Mouse (Mus musculus) ES-CJ7 (cell line): ENCODE measurements around the gene Ptprc.

Experiments used
- DNase-seq: peaks from one replicate; pipeline ENCODE4 v3.0.0; 2011; ENCODE audit warnings: low read depth, low spot score

The Ptprc gene

DNA sequence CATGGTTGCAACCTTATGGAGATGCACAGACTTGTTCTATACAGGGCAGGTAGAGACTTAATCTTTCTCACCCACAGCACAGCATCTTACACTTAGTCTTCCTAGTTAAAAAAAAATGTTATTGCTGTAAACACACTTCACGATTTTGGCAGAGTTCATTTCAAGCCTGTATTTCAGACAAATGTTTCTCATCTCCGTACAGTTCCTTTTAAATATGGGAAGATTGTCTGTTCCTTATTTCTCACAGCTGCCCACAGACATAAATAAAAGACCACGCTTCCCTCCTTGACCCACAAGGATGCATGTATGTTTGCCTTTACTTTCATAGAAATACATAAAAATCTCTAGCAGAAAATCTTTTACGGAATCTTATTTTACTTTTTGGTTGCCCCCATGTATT lies 22.4 kb downstream of the Ptprc start:
- DNase-seq: no peak

DNA sequence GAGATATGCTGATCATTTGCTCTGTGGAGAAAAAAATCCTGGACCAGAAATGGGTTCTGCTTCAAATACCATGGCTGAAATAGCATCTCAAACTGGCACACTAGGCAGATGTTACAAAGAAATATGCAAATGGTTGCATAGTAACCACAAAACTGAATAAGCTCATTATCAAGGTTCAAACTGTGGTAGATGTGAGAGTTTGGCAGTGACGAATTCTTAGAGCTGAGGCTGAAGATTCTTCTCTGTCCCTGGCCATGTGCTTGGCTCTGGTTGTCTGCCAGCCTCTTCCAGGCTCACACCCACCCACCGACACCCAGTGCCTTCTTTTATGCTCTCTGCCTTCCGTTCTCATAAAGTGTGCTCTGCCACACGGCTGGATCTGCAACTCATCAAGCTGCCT lies 26.7 kb downstream of the Ptprc start:
- DNase-seq: no peak

DNA sequence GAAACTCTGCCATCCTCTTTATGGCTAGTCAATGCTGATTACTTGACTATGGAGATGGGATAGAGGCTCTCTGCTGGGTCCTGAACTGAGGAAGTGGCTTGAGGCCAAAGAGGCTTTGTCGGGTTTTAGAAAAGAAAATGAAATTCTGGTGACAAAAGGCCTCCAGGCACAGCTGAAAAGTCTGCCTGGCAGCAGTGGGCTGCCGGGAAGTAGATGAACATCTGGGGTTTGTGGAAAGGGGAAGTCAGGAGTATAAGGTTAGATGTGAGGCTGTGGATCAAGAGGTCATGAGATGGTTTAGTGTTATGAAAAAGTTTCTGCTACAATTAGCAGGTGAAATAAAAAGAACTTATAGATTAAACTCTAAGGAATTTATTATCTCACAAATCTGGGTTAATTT lies 29.9 kb downstream of the Ptprc start:
- no peak for DNase-seq

DNA sequence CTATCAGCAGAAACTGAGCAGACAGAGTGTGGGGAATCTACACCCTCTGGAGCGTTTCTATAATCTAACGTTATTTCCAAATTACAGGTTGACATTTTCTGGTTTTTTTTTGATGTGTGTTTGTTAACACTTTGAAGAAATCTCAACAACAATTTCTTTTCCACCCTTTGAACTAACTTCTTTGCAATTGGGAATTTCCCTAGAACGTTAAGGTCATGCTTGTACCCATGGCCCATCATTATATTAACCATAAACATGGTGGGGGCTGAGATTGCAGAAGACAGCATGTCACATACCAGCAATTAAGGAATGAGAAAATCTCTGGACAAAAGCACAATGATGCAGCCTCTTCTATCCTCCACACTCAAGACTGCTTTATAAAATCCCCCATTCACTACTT lies 30.4 kb downstream of the Ptprc start:
- DNase-seq: no peak

DNA sequence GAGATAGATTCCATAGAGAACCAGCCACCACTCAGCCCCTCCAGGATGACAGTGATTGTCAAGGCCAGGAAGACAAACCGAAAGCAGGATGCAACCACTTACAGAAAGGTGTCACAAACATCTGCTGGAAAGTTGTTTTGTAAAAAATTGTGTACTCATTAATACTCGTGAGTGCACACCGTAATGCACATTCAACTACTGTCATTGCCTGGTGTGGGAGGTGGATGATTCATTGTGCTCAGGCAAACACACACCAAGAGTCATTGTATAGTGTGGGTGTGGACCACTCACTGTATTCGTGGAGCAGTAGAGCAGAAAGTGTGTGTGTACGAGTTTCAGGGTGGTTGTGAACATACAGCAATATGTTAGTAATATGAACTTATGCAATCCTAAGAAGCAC lies 31.1 kb downstream of the Ptprc start:
- no peak for DNase-seq

DNA sequence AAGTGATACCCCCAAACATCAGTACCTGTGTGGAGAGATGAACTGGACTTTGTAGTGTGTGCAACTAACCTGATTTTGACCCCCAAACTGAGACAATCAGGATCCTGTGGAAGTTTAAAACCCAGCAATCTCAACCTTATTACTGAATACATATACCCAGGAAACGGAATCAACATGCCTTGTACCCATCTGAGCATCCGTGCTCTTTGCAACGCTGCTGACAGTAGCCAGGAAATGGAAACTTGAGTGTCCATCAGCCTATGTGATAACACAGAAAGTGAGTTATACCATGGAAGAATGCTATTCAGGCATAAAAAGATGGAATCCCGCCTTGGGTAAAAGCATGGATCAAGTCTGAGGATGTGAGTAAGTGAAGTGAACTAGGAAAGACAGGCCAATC lies 34.7 kb downstream of the Ptprc start:
- DNase-seq: no peak

DNA sequence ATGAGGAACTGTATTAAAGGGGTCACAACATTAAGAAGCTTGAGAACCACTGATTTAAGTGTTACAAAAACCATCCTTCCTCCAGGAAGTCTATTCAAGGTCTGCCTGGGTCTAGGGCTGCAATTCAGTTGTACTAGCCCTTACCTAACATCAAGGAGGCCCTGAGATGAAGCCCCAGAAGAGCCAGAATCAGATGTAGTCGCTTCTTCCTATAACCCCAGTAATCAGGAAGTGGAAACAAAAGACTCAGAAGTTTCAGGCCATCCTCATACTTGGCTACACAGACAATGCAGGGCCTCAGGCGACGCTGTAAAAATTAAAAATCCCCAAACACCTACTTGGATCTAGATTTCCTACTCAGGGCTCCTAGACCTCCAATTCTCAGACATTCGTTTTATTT lies 37.8 kb downstream of the Ptprc start:
- no peak for DNase-seq

DNA sequence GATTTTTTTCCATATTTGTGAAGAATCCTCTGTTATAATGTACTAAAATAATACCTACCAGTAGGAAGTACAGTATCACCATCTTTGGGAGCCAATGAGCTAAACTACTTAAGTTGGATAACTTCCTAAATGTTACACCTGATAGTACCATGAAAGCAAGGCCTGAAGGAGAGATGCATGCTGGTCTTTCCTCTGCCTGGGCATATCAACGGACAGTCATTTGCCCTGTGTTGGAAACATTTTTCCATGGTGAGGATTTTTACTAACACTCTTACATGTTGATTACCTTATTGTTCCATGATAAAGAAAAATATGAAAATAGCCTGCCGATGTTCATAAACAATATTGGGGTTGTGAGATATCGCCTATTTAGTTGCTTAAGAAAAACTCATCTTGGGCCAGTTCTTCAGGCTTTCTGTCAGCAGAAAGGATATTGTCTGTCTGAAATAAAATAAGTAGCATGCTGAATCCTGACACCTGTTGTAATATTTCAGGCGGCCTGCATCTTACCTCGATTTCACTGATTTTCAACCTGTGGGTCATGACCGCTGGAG lies 38.4 kb downstream of the Ptprc start:
- no peak for DNase-seq

DNA sequence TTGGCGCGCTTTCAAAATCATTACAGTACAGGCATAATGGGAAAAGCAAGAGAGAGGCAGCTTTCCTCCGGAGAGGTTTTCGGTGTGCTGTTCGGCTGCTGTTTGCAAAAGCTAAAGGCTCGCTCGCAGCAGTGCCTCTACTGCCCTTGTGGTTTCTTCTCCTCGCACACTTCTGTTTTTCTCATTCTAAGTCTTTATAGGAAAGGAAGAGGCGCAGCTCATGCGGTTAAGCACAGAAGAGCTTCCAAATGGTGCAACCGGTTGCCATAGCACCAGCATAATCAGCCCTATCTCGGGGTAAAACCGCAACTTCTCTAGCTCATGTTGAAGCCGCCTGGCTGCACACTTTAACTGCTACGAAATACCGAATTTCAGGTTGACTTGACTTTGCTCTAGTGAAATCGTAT lies 39.1 kb downstream of the Ptprc start:
- DNase-seq: no peak

DNA sequence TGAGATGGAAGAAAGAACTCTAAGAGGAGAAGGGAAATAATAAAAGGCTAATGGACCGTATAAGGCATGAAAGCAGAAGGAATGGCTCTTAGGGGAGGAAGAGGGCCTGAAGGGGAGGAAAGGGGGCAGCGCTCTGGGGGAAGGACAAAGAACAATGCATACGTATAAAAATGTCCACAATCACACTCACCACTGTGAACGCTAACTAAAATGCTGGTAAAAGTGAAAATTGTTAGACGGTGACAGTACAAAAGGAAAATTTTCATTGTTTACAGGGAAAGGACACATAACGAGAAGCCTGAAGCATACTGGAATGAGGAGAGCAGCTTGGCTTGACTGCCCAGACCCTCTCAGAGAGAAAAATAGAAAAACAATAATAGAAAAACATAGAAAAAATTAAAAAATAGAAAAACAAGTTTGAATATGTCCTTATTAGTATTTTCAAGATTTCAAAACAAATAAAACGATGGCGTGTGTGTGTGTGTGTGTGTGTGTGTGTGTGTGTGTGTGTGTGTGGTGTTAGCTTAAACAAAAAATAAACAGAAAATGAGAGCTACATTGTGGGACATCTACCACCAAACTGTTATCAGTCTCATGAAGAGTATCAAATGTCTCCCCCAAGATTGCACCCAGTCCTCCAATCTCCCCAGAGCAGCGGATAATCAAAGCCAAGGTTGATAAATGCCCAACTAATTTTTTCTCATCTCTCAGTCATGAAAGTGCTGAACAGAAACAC lies 39.7 kb downstream of the Ptprc start:
- no peak for DNase-seq

DNA sequence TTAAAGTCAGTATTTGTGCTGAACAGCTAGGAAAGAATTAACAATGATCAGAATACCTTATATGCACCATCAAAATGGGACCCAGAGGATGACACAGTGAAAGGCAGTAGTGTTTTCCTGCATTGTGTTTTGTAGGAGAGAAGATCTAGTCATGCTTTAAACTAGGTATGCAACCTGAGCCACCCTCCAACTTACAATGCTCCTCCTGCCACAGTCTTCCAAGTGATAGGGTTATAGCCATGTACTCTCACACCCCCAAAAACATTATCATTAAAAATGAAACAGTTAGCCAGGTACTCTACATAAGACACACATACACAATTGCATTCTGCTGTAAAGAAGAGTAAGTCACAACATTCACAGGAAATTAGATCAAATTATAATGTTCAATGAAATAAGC lies 40.4 kb downstream of the Ptprc start:
- DNase-seq: no peak

DNA sequence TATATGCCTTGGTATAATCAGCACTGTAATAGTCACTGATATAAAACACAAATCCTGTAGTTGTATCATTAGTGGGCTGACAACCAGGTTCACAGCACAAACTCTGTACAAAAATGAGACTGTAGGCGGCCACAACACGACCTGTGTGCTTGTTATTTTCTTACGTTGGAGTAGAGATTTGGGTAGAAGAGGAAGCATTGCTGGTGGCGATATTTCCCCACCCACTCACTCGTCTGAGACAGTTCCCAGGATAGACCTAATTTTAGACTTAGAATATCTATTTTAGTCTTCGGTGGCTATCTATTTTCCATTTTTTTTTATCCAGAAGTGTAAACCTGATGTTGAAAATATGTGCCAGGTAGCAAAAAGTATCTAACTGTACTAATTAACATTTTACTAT lies 41.2 kb downstream of the Ptprc start:
- DNase-seq: no peak

DNA sequence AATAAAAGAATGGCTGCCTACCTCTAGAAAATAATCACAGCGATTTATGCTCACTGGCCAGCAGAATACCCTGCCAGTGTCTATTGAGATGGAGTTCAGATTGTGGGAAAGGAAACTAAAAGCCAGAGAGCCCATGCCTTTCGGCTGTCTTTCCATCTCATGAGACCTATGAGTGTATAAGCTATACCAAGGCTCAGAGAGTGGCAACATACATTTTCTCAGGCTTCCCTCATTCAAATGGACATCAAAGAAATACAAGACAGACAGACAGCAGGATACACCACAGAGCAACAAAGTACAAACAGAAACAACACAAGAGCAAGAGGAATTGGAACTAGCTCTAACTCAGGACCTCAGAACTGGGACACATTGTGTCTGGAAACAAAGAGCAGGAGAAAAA lies 43.8 kb downstream of the Ptprc start:
- no peak for DNase-seq

DNA sequence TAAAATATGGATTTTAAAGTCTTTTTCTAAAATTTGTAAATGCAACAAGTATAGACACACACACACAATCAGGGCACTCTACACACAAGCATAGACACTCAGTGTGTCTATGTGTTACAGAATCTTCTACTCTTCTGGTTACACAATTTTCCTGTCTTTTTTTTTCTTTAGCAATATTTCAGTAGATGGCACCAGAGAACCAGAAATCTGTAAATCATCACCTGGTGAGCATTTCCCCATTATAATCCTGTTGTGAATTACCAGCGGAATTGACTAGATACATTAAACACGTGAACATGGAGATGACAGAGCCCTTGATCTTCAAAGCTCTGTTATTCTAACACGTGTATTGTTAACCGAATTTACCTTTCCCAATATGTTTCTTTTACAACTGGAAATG lies 45.4 kb downstream of the Ptprc start:
- no peak for DNase-seq

DNA sequence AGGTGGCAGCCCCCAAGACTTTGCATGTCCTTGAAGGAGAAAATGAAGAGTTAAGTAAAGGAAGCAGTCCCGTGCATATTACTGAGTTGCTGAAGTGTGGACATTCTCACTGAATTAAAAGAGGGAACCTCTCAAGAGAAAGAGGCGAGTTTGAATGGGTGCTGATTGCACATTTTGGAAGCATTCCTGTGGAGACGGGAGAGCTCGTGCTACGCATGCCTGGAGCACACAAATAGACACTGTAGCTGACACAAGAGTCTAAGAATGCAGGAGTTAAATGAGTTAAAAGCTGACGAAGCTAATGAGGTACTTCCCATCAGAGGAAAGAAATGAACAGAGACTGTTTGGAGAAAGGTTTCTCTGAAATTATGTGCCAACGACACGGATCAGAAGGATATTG lies 48.7 kb downstream of the Ptprc start:
- no peak for DNase-seq

DNA sequence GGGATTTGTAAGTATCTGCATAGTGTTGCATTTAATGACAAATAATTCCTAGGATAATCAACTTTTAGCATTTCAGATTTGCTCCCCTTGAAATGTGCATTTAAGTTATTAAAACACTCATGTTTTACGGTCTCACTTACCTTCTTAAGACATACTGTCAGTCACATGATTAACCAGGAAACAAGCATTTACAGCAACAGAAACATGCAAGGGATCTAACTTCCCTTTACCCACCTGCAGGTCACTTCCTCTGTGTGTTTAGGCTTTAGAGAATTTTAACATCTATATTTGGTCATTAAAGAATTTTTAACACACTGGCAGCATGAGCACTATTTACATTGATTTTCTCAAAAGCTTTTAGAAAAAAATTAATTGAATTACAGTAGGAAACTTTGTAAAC lies 50.2 kb downstream of the Ptprc start:
- no peak for DNase-seq

DNA sequence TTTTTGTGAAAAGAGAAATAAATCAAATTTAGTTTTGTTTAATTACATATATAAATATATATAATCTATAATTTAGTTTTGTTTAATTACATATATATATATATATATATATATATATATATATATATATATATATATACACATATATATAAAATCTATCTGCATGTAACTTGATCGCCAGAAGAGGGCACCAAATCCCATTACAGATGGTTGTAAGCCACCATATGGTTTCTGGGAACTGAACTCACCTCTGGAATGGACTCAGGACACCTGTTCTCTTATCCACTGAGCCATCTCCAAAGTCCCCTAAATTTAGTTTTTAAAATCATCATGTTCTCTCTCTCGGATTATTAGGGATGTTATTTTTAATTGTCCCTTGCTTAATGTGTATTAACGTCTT lies 51.6 kb downstream of the Ptprc start:
- DNase-seq: peak; percentile 64

DNA sequence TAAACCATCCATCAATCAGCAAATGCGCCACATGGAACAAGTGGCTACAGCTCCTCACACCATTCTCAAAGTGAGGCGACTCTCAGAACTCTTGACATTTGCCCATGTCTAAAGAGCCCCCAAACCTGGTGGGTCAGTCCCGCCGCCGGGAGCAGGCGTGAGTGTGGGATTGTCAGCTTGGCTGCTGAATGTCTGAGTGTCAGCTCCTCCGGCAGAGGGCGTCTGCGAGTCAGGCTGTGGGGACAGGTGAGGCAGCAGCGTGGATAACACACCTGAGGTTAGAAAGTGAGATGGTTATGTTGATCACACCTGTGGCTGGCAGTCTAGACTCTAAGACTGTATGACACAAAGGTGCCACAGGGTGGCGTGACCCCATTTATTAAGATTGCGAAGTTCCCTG lies 55.6 kb downstream of the Ptprc start:
- peak; percentile 49 for DNase-seq

DNA sequence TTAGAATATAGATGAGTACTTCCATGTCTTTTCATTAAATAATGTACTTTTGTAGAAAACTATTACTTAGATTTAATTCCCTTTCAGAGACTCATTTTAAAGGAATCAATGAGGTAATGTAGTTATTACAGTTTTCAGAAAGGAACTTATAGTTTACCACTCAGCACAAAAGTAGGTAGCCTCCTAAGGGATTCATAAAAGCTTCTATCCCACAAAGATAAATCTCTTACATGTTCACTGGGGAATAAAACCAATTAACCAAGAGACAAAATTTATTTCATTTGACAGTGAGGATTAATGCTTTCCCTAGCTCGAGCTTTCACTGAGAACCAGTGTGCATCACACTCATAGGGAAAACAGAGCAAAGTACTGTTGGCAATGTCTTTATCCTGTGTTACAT lies 82.3 kb downstream of the Ptprc start:
- DNase-seq: no peak

DNA sequence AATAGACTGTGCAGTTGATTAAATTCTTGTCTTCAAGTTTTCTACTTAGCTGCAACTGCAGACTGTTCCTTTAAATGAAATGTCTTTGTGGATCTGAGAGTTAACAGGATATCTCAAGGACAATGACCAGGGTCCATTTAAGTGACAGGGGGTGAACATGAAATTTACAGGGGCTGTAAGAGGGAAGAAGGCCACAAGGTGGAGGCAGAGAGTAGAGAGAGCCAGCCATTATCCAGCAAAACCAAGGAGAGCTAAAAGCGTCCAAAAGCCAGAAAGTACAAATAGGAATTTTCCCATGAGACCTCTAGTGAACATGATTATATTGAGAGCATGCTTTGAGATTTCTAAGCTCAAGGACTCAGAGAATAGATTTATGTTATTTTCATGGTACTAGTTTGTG lies 89.7 kb downstream of the Ptprc start:
- DNase-seq: peak; percentile 62

DNA sequence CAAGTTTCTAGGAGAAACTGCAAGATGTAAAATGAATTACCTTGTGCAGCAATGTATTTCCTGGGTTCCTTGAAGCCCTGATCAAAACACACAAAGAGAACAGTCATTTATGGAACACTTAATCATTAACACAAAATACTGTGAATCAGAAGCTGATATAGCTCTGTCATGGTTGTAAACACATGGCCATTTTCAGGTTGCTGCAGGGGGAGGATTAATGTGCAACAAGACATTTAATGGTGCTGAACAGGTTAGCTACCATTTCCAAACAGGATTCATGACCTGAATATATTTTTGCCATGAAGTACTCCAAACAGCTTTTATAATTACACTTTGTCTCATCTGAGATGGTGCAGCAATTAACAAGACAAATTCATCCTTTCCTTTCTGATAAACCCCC lies 91.8 kb downstream of the Ptprc start:
- DNase-seq: no peak

DNA sequence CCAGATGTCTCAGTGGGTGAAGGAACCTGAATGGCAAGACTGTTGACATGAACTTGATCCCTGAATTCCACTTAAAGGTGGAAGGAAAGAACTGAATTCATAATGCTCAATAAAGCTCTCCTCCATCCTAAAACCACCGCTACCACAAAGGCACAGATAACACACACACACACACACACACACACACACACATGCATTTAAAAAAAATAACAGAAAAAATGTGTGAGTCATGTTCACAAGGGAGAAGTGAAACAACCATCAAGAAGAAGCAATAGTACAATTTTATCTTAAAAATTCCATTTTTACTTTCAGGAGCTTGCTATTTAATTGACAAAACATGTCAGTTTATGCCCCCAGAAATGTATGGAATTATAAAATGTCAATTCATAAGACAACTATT lies 95.2 kb downstream of the Ptprc start:
- no peak for DNase-seq

DNA sequence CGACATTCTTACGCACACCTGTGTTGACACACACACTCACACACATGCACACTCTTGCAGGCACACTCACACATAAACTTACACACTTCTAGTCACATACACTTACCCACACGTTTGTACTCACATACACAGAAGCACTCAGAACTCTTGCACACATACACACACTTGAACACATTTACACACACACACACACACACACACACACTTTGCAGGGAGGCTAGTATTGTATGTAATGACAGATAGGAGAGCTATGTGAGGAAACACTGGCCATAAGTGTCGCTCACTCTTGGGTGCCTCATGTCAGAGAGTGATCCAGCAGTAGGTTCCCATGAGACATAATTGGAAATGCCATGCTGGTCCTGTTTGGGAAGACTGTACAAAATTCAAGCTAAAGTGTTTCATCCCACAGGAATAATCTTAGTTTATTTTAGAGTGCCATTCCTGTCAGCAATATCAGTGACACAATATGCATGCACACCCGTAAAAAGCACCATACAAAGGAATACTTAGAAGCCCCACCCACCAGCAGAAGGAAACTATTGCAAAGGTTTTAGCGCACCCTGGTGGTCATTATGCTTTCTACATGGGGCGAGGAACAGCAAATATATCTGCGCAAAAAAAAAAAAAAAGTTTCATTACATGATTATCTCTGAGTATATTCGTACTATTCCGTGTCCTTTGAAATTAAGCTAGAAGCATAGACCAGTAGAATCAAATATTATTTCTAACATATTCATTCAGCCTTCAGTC lies 131.1 kb downstream of the Ptprc start:
- peak; percentile 72 for DNase-seq
